In the genomic region with DNA sequence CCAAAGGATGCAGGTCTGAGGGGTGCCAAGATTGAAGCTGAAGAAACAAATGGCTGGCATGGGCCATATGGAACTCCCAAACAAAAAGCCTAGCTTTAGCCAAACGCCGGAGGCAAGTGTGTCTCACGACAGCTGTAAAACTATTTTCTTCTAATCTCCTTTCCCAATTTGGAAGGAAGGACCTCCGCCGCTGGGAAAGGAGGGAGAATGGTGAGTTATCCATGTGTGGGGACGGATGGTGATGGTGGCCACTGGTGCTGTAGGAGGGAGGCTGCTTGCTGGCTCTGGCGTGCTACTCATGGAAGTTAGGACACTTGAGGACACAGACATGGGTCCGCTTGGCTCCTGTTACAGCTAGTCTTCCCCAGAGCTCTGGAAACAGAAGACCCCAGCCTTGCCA, we compare ENCODE assay signal across 22 mouse cellular contexts.
"Had no signal": no experiment of that assay in that cellular context is flagged by ENCODE, and none has a peak within 500 bp of the region (broad histone marks: within the 10 kb centered on the region; RNA-seq: fewer than 3 reads in every experiment).

No protein-coding gene starts in this region.

- DNase-seq: heart, postnatal 10 days; heart, postnatal 14 days; heart, postnatal 36 days; heart, postnatal 4 days; kidney, adult 11 months; kidney, adult 18-20 months; kidney, adult 2 months; kidney, adult 8-10 months; kidney, adult 9 months; kidney, postnatal 10 days; kidney, postnatal 14 days; kidney, postnatal 25 days; kidney, postnatal 36 days; kidney, postnatal 4 days; layer of hippocampus, adult 9-11 months; layer of hippocampus, postnatal 36 days had no signal

- ATAC-seq: hindbrain, embryonic 16.5 days; hindbrain, postnatal 0 days; inflammation-experienced regulatory T-cells, adult 6 months; intestine, embryonic 15.5 days; intestine, embryonic 16.5 days; intestine, postnatal 0 days had no signal
